Mouse (Mus musculus) forebrain, embryonic 14.5 days (tissue): ENCODE results near the gene Fstl4. TPM values are rescaled to one million over a fixed set of nuclear protein-coding genes. Genes with fewer than 3 reads are reported as not detected.
"Not testable (repeated sequence)": the region's sequence is repeated elsewhere in the genome, so short reads cannot be mapped to it uniquely, and the experiment has no call there.

Experiments used
- ATAC-seq: fragments of 200-750 bp; cut with Nextera tagmentation; 2 replicates; pipeline ENCODE4 v1.8.0; 2017; ENCODE audit warnings: mild to moderate bottlenecking, moderate library complexity
- DNase-seq: peaks from one replicate; pipeline ENCODE4 v3.0.0-alpha.2; 2015; ENCODE audit warnings: low spot score
- H3K27ac ChIP-seq: fragments of 300-500 bp; sonication (generic); 2 replicates; pipeline ENCODE4 v1.5.1; 2014; ENCODE audit warnings: low read depth, mild to moderate bottlenecking, control low read depth, low read length, moderate library complexity
- H3K27me3 ChIP-seq: fragments of 300-500 bp; sonication (generic); replicated peaks from 2 replicates; pipeline ENCODE4 v1.6.1; 2014; ENCODE audit warnings: low read length, control low read depth, mixed read lengths; ENCODE audit not compliant: control insufficient read depth, insufficient read depth
- H3K36me3 ChIP-seq: fragments of 300-500 bp; sonication (generic); 2 replicates; pipeline ENCODE4 v1.6.1; 2014; ENCODE audit warnings: low read length, control low read depth; ENCODE audit not compliant: control insufficient read depth, insufficient read depth
- H3K4me1 ChIP-seq: fragments of 300-500 bp; sonication (generic); 2 replicates; pipeline ENCODE4 v1.6.1; 2014; ENCODE audit warnings: antibody characterized with exemption, low read length, control low read depth; ENCODE audit not compliant: control insufficient read depth, insufficient read depth
- H3K4me2 ChIP-seq: fragments of 300-500 bp; sonication (generic); 2 replicates; pipeline ENCODE4 v1.6.1; 2014; ENCODE audit warnings: mild to moderate bottlenecking, control low read depth, low read length
- H3K4me3 ChIP-seq: fragments of 300-500 bp; sonication (generic); 2 replicates; pipeline ENCODE4 v1.5.1; 2014; ENCODE audit warnings: low read depth, low read length, control low read depth
- H3K9ac ChIP-seq: fragments of 300-500 bp; sonication (generic); 2 replicates; pipeline ENCODE4 v1.6.1; 2014; ENCODE audit warnings: mild to moderate bottlenecking, low read length, control low read depth, moderate library complexity
- H3K9me3 ChIP-seq: fragments of 300-500 bp; sonication (generic); replicated peaks from 2 replicates; pipeline ENCODE4 v1.6.1; 2016; ENCODE audit warnings: low read length, control low read depth, mixed read lengths; ENCODE audit not compliant: control insufficient read depth
- WGBS: fragments of 180-500 bp; shearing (Covaris S2); extraction: QIAGEN DNeasy Blood & Tissue Kit; methylation state at CpG from one replicate; pipeline ENCODE4 v1.1.7; 2014; 5-methylcytosine and 5-hydroxymethylcytosine counted together
- polyA plus RNA-seq: library from polyadenylated mRNA; unstranded; fragments of >200 nt; fragmentation: Nextera tagmentation; extraction: Ambion mirVana; gene quantifications from 2 replicates; pipeline ENCODE4 v1.2.1, GENCODE M21; 2014

Fstl4 gene
- polyA plus RNA-seq, 1 experiment from 2014 or later = 2.4 TPM

DNA sequence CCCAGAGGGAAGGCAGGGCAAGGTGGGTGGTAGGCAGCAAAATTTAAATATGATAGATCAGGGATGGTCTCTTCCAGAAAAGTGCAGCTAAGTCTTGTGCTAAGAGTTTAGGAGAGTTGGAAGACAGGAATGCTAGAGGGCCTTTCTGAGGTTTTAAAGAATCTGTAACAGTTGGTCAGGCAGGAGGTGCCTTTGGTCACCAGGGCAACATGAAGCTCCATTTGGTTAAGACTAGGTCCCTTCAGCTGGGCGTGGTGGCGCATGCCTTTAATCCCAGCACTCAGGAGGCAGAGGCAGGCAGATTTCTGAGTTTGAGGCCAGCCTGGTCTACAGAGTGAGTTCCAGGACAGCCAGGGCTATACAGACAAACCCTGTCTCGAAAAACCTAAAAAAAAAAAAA, 323.5 kb downstream of the Fstl4 start:
- 86% methylated on average over 3 of the region's 3 CpGs for WGBS
- not testable (repeated sequence) for H3K36me3 ChIP-seq, H3K27ac ChIP-seq, DNase-seq, H3K9ac ChIP-seq, H3K9me3 ChIP-seq, H3K4me2 ChIP-seq, H3K27me3 ChIP-seq, H3K4me3 ChIP-seq, ATAC-seq, H3K4me1 ChIP-seq

DNA sequence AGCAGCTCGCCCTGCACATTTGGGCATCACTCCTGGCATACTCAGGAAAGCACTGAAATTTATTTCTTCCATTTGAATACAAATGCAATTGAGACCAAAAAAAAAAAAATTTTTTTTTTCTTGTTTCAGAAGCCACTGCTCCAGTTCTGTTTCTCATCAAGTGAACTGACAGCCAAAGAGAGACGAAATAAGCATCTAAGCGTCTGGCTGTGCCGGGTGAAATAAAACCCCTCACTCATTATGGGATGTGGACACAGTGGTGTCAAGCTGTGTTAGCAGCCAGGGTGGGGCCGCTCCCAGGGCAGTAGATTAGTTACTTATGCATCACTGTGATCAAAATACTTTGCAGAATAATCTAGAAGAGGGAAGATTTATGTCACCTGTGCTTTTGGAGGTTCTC, 327.2 kb downstream of the Fstl4 start:
- ATAC-seq = no peak

DNA sequence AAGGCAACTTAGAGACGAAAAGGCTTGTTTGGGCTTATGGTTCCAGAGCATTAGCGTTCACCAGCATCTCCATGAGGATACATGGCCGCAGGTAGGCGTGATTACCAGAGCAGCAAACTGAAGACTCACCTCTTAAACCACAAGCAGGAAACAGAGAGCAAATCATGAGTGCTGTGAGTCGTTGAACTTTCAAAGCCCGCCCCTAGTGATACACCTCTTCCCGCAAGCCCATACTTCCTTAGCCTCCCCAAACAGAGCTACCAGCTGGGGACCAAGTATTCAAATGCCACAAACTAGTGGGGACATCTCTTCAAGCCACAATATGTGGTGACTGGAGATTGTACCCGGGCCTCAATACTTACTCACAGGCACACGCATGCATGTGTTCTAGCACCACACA, 332.4 kb downstream of the Fstl4 start:
- H3K4me2 ChIP-seq = no peak overlapping the region
- no peak overlapping the region for H3K4me3 ChIP-seq
- no peaks in the 10 kb centered on the region for H3K36me3 ChIP-seq
- H3K9me3 ChIP-seq = no peaks in the 10 kb centered on the region
- ATAC-seq (no peak), DNase-seq (no peak)
- 90% methylated on average over 9 of the region's 9 CpGs for WGBS
- H3K4me1 ChIP-seq = no peaks in the 10 kb centered on the region
- no peak overlapping the region for H3K27ac ChIP-seq
- no peaks in the 10 kb centered on the region for H3K27me3 ChIP-seq
- H3K9ac ChIP-seq = no peak overlapping the region

More for the DNA sequence above, 327.2 kb downstream of the Fstl4 start:
- Histone ChIP-seq H3K27ac (no peak overlapping the region), H3K9ac (no peak overlapping the region), H3K9me3 (no peaks in the 10 kb centered on the region), H3K4me2 (no peak overlapping the region), H3K36me3 (no peaks in the 10 kb centered on the region), H3K27me3 (no peaks in the 10 kb centered on the region), H3K4me3 (no peak overlapping the region), H3K4me1 (no peaks in the 10 kb centered on the region)
- DNase-seq = no peak
- WGBS = 49% methylated on average over 5 of the region's 5 CpGs

DNA sequence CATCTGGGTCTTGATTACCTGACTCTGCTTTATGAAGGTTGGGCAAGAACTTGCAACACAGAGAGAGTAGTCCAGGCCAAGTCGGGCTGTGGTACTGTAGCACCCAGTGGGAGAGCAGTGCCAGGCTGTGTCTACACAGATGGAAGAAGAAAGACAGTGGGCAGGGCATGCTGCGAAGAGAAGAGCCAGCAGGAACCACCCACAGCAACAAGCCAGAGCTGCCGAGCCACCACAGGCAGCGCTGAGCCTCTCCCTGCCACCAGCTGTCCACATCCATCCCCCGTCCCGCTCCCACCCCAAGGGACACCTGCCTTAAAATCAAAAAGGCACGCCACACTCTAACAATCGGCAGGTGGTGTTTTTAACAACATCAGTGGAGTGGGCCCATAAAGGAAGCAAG, 332.9 kb downstream of the Fstl4 start:
- no peak for DNase-seq

DNA sequence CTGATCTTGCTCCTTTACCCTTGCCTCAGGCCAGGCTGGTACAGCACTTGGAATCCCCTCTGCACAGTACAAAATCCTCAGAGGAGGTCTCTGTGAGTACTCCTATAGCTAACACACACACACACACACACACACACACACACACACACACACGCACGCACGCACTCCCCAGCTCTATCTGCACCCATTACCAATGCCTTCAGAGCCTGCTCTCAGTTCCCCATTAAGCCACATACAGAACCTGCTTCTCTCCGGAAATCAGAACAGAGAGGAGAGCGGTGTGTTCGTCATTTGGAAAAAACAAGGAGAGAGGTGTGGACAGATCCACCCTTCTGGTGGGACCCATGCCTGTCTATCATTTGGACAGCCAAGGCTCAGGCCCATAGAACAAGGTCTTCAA, 333.4 kb downstream of the Fstl4 start:
- H3K27me3 ChIP-seq = no peaks in the 10 kb centered on the region
- DNase-seq (no peak), ATAC-seq (no peak)
- H3K27ac ChIP-seq = no peak overlapping the region
- H3K9ac ChIP-seq = no peak overlapping the region
- no peak overlapping the region for H3K4me3 ChIP-seq
- no peaks in the 10 kb centered on the region for H3K9me3 ChIP-seq
- no peak overlapping the region for H3K4me2 ChIP-seq
- 93% methylated on average over 6 of the region's 6 CpGs for WGBS
- no peaks in the 10 kb centered on the region for H3K36me3 ChIP-seq
- no peaks in the 10 kb centered on the region for H3K4me1 ChIP-seq

More for the DNA sequence above, 332.9 kb downstream of the Fstl4 start:
- H3K4me2 ChIP-seq = no peak overlapping the region
- H3K27me3 ChIP-seq = no peaks in the 10 kb centered on the region
- H3K9me3 ChIP-seq = no peaks in the 10 kb centered on the region
- no peak overlapping the region for H3K9ac ChIP-seq
- H3K4me1 ChIP-seq = no peaks in the 10 kb centered on the region
- H3K27ac ChIP-seq = no peak overlapping the region
- H3K36me3 ChIP-seq = no peaks in the 10 kb centered on the region
- 85% methylated on average over 8 of the region's 8 CpGs for WGBS
- ATAC-seq = no peak
- no peak overlapping the region for H3K4me3 ChIP-seq

DNA sequence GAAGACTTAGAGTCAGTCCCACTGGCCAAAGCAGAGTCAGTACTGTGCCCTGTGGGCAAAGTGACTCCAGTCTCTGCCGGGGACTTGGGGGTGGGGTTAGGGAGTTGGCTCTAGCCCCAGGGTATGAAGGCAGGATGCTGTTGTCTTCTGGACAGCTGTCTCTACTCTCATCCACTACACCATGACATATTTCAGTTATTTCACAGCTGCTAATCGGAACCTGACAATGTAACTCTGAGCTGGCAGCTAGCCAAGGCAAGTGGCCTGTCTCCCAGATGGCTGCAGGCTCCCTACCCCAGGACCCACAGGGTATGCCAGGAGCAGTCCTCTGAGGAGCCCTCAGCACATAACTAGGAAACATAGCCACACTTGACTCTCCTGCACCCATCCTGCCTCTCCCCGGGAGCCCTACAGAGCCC, 334.4 kb downstream of the Fstl4 start:
- H3K36me3 ChIP-seq = no peaks in the 10 kb centered on the region
- H3K27ac ChIP-seq = no peak overlapping the region
- 76% methylated on average over 3 of the region's 3 CpGs for WGBS
- H3K9ac ChIP-seq = no peak overlapping the region
- no peak overlapping the region for H3K4me3 ChIP-seq
- no peaks in the 10 kb centered on the region for H3K27me3 ChIP-seq
- peak; percentile 33 for DNase-seq
- H3K9me3 ChIP-seq = no peaks in the 10 kb centered on the region
- H3K4me1 ChIP-seq = peaks cover 4% of the 10 kb centered on the region; the same call in 1 of the 2 replicates
- H3K4me2 ChIP-seq = no peak overlapping the region
- no peak for ATAC-seq

DNA sequence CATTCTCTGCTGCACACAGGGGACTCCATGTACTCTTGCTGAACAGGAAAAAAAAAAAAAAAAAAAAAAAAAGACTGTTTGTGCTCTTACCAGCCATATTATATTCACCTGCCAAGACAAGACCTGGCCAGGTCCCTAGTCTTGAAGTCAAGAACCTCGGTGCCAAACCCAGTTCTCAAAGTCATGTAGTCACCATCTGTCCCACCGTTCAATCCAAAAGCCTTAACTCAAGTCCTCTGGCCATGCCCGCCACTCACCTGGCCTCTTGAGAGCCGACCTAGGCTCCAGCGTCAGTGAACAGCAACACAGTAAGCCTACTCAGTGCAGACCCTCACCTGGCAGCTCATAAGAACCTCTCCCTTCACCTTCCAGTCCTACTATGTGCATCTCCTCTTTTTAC, 334.9 kb downstream of the Fstl4 start:
- Histone ChIP-seq H3K27ac (no peak overlapping the region), H3K9me3 (no peaks in the 10 kb centered on the region), H3K4me1 (peaks cover 4% of the 10 kb centered on the region; the same call in 1 of the 2 replicates), H3K9ac (no peak overlapping the region), H3K36me3 (no peaks in the 10 kb centered on the region), H3K4me3 (no peak overlapping the region), H3K27me3 (no peaks in the 10 kb centered on the region), H3K4me2 (no peak overlapping the region)
- no peak for ATAC-seq
- DNase-seq = no peak
- WGBS = 94% methylated on average over 5 of the region's 5 CpGs

DNA sequence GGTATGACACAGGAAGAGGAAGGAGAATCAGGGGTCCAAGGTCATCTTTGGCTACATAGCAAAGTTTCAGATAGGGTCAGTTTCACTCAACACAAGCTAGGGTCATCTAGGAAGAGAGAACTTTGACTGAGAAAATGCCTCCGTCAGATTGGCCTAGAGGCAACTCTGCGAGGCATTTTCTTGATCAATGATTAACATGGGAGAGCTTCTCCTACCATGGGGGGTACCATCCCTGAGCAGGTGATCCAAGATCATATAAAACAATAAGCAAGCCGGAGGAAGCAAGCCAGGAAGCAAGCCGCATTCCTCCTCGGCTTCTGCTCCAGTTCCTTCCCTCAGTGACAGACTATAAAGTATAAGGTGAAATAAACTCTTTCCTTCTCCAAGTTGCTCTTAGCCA, 337.3 kb downstream of the Fstl4 start:
- Histone ChIP-seq H3K27me3 (no peaks in the 10 kb centered on the region), H3K36me3 (no peaks in the 10 kb centered on the region), H3K4me3 (no peak overlapping the region), H3K9me3 (no peaks in the 10 kb centered on the region), H3K4me1 (peaks cover 4% of the 10 kb centered on the region; the same call in 1 of the 2 replicates), H3K4me2 (no peak overlapping the region), H3K9ac (no peak overlapping the region), H3K27ac (no peak overlapping the region)
- DNase-seq (no peak), ATAC-seq (no peak)
- 94% methylated on average over 5 of the region's 5 CpGs for WGBS

DNA sequence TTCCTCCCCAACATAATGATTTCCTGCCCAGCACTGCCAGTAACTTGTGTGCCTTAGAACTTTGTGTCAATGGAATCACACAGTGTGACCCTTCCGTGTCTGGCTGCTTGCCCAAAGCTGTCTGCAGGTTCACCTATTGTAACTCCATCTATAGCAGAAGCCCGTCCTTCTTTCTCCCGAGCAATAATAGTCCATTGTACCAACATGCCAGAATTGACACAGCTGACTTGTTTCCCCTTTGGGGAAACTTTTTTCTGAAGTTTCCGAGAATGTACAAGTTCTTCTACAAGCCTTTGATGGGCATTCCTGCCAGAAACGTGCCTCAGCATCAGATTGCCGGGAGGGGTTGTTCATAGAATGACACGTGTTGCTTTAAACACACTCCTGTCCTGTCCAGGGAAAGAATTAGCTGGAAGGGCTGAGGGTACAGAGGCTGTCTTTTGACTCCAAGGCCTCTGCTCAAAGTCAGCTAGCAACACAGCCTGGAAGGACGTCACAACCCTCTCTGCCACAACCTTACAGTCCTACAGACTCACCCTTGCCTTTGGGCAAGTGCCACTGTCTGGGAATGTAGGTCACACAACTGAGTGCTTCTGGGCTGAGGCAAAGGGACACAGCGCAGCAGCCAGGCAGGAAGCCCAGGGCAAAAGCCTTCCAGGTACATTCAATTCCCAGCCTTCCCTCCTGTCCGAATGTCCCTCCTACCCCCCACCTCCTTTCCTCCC, 339.3 kb downstream of the Fstl4 start:
- Histone ChIP-seq H3K4me3 (no peak overlapping the region), H3K4me1 (peaks cover 4% of the 10 kb centered on the region; the same call in 1 of the 2 replicates), H3K4me2 (no peak overlapping the region), H3K9me3 (no peaks in the 10 kb centered on the region), H3K9ac (no peak overlapping the region), H3K27ac (no peak overlapping the region), H3K27me3 (no peaks in the 10 kb centered on the region), H3K36me3 (no peaks in the 10 kb centered on the region)
- no peak for ATAC-seq
- DNase-seq = no peak
- 24% methylated on average over 10 of the region's 10 CpGs for WGBS
